Mouse (Mus musculus) heart, adult 9 months (tissue): ENCODE results near the gene Vmn2r27.
A peak's percentile ranks its signal among the peaks of the same experiment; 100 is the strongest.

Experiments
- DNase-seq, 2 experiments: peaks; one replicate each; pipeline ENCODE4 v3.0.0; 2022; ENCODE audit warnings: low spot score in 2 of 2

The Vmn2r27 gene

DNA sequence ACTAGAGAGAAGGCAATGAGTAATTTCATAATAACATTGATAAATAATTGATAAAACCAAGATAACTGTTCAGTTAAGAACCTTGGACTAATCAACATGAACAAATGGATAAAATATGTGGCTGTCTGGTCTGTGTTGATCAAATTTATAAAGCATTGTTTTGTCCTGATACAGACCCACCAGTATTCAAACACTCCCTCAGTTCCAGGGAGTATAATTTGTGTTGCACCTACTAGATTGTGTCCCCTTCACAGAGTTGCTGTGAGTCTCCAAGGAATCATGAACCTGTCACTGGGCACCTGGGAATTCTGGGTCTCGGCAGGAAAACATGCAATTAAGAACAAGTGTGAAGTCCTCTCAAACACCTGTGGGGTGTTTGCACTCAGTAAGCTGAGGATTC is at the start of gene Vmn2r27:
TSS of gene Vmn2r27 (minus strand) at position 101 of the 400 bp plus-strand sequence.
- no peak for DNase-seq

DNA sequence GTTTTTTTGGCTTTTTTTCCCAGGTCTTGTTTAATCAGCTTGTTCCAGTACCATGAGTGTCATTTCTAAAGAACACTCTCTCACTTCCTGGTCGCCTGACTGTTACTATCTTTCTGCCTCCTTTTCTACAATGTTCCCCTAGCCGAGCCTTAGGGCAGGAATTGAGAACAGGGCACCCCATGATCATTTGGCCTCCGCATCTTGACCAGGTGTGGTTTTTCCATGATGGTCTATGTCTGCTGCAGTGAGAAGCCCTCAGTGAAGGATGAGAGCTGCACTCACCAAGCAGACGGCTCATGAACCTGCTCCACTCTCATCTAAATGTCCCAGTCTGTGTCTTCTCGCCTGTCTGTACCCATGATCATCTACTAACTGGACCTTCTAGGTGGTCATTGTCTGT is 46.6 kb upstream of the Vmn2r27 start:
- DNase-seq = no peak

- no peak for DNase-seq
These were observed 46.0 kb upstream of the Vmn2r27 start for GRCm38 (mm10) chr6:124277641-124278040.

DNA sequence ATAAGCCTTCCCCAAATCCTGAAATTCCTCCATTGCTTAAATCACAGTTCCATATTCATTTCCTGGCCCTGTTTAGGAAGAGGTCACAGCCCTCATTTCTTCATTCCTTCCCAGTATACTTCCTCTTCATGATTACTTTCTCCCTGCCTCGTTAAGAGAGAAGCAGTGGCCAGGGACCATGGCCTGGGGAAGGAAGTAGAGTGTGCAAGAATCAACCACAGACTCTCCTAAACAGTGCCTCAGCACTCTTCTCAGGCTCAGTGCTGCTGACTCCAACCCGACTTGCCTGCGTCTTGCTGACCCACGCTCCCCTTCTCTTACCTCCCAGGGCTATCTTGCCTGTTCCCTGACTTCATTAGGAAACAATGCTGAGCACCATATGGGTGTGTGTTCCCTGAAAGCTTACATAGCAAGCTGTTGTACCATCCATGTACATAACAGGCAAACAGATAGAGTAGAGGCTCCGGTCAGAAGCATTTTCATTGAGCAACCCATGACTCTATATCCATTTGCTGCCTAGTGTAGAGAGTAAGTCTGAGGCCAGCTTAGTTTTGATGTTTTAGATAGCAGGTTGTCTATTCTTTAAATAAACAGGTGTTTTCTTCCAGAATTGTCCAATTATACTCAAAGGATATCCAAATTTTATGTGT is 41.7 kb upstream of the Vmn2r27 start:
- DNase-seq = peak in 1 of 2 experiments; percentile 67

DNA sequence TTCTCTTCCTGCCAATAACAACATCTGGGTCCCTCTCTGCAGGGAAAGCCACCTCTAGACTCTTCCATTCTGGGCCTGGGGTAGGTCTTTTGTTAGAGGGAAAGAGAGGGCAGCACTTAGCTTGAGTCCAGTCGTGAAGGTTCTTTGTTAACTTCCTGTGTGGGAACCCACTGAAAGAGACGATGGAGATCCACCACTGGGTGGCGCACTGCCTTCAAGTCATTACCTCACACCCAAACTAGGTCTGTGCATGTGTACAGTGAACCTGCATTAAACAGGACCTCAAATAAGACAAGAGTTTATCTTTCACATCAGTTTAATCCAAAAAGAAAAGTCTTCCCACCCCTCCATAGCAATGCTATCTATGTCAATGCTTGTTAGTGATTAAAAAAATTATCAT is 31.0 kb upstream of the Vmn2r27 start:
- DNase-seq = peak in 1 of 2 experiments; percentile 28

DNA sequence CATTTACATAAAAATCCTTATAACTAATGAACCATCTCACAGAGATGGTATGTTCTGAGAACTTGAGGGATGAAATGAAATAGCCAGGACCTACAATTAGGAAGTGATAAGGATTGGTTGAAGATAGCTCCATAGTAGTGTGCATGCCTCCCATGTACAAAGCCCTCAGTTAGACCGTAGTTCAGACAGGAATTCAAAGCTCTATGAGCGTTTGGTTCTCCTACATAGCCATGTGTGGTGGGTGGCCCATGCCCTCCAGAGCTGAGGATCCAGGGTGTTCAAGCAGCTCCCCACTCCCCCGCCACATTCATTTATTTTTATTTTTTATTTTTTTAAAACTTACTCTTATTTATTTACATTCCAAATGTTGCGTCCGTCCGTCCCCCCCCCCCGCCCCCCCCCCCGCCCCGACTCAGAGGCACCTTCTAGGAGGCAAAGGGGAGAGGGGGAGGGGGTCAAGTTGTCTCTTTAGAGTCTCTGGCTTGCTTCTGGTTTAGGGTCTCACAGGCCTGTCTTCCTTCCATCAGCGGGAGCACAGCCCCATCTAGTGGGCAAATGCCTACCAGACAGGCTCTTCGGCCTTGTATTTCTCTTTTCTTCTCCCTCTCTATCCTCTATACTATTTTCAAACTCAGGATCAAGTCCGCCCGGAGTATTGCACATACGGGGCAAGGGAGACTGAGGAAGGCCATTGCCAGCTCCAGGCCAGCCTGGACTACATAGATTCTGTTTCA is 28.7 kb upstream of the Vmn2r27 start:
- DNase-seq = no peak

- DNase-seq = no peak
These were observed 24.2 kb upstream of the Vmn2r27 start for GRCm38 (mm10) chr6:124255721-124256470.

- peak; percentile 3 to 30 for DNase-seq
These were observed 29.5 kb downstream of the Vmn2r27 start for GRCm38 (mm10) chr6:124202116-124202515.

DNA sequence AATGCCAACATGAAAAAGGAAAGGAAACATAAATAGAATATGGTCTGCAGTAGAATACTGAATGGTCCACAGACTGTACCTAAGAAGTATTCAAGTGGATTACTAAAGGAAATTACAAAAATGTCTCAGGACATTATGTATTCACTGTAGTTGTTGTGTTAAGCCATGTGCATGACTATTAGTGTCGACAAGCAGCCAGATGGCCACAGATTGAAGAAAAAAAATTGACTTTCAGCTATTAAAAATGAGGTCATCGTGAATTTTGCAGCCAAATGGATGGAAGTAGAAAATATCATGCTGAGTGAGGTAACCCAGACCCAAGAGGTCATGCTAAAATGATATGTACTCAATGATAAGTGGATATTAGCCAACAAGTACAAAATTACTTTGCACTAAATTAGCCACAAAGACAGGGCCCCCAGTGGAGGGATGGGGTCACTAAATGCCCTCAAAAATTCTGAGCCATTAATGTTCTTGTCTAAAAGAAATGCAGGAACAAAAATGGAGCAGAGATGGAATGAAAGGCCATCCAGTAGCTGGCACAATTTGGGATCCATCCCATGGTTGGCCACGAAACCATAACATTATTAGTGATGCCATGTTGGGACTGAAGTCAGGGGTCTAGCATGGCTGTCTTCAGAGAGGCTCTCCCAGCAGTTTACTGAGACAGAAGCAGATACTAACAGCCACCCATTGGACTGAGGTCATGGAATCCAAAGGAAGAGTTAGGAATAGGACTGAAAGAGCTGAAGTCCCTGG is 63.0 kb downstream of the Vmn2r27 start:
- no peak for DNase-seq

DNA sequence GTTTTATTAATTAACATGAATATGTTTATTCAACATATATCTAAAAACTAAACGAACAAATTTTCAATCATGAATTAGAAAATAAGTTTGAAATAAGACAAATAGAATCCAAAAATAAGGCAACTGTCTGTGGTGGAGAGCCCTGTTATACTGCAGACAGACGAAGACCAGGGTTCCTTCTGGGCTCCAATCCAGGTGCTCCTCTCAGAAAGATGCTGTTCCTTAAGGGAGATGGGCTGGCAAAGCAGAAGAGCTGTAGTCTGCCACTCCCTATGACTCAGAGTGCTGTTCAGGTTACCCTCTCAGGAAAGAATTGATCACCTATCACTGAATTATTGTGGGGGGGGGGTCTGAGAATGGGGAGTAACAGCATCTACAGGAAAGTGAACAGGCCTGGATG is 65.1 kb downstream of the Vmn2r27 start:
- no peak for DNase-seq

DNA sequence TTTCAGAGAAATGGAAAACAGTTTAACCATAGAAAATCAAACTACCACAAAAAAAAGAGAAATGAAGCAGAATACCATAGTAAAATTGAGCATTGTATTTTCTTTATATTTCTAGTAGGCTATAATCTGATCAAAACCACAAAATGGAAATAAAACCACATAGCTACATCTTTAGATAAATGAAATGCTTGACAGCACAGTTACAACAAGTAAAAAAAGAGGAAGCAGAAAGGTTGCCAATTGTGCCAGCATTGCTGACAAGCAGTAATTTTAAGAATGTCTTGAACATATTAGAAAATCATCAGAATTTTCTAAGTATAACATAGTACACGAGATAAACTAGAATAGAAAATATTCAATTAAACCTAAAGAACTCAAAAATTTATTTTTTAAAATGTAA is 81.8 kb downstream of the Vmn2r27 start:
- DNase-seq = no peak
